Mouse (Mus musculus): ENCODE measurements around the gene Armt1. TPM values are rescaled to one million over a fixed set of nuclear protein-coding genes. Genes with fewer than 3 reads are reported as not detected.

Armt1 gene
- polyA plus RNA-seq (2015; fragmentation: Nextera tagmentation; extraction: Ambion mirVana) = 12.5 and 12.6 TPM in 2 replicates

- Histone ChIP-seq H3K4me2 (peak within 1 kb of the TSS; percentile 90), H3K4me1 (replicated peaks) (peaks cover 49% of the 10 kb centered on the region), H3K27ac (replicated peaks) (peak within 1 kb of the TSS; percentile 90), H3K4me3 (replicated peaks) (peak within 1 kb of the TSS; percentile 85), H3K27me3 (no peaks in the 10 kb centered on the region), H3K9me3 (replicated peaks) (no peaks in the 10 kb centered on the region), H3K36me3 (replicated peaks) (peaks cover 28% of the 10 kb centered on the region), H3K9ac (peak within 1 kb of the TSS; percentile 86)
- under 1% methylated on average over 75 of the region's 75 CpGs for WGBS (ENCODE audit: insufficient replicate concordance)
- ATAC-seq (ENCODE audit: insufficient read depth) = peak; percentile 96
These were observed at the start of gene Armt1, which contains the start of gene Rmnd1 for GRCm38 (mm10) chr10:4432123-4432931. Gene Armt1 (plus strand): TSS chr10:4432467. Gene Rmnd1 (minus strand): TSS chr10:4432388.

GRCm38 (mm10) chr10:4384244-4384643 lies 48.0 kb upstream of the Armt1 start:
- H3K4me2 ChIP-seq = no peak overlapping the region
- H3K4me3 ChIP-seq (replicated peaks) = no peak overlapping the region
- no peaks in the 10 kb centered on the region for H3K27me3 ChIP-seq
- no peaks in the 10 kb centered on the region for H3K36me3 ChIP-seq (replicated peaks)
- no peak for ATAC-seq (ENCODE audit: insufficient read depth)
- H3K27ac ChIP-seq (replicated peaks) = no peak overlapping the region
- peaks cover 44% of the 10 kb centered on the region for H3K4me1 ChIP-seq (replicated peaks)
- no peak overlapping the region for H3K9ac ChIP-seq
- H3K9me3 ChIP-seq (replicated peaks) = no peaks in the 10 kb centered on the region
- WGBS (ENCODE audit: insufficient replicate concordance) = 79% methylated on average over 7 of the region's 7 CpGs

DNA sequence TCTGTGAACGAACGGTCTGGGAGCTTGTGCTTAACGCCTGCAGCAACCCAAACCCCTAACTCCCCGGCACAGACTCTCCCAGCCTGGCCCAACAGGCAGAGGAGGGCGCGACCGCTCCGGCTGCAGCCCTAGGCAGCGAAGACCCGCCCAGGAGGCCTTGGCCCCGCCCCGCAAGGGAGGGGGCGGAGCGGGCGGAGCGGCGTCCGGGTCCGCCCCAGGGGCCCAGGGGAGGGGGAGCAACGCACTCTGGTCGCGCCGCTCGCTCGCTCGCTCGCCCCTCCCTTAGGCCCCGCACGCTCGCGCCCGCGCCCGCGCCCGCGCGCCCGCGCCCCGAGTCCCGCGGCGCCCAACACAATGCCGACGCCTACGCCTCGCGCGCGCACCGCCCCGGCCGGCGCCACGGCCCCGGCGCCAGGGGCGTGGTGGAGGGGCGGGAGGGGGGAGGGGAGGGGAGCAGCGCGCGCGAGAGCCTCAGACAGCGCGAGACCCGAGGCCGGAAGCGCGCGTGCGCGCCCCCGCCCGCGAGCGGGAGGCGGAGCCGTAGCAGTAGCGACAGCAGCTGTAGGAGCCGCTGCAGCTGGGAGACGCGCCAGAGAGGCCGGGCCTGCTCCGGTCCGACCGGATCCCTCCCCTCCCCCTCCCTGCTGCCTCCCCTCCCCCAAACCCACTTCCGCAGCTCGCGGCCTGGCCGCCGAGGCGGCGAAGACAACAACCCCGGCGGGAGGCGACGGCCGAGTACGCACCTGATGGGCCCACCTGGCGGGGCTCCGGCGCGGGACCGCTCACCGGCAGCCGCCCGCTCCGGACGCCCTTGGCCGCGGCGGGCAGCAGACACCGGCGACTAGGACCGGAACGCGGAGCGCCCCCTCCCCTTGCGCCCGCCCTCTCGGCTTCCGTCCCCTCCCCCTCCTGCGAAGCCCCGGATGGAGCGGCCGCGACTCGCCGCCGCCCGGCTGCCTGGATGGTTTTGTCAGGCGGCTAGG lies 45.4 kb upstream of the Armt1 start:
- under 1% methylated on average over 106 of the region's 133 CpGs for WGBS (ENCODE audit: insufficient replicate concordance)
- peaks cover 69% of the 10 kb centered on the region for H3K4me1 ChIP-seq (replicated peaks)

DNA sequence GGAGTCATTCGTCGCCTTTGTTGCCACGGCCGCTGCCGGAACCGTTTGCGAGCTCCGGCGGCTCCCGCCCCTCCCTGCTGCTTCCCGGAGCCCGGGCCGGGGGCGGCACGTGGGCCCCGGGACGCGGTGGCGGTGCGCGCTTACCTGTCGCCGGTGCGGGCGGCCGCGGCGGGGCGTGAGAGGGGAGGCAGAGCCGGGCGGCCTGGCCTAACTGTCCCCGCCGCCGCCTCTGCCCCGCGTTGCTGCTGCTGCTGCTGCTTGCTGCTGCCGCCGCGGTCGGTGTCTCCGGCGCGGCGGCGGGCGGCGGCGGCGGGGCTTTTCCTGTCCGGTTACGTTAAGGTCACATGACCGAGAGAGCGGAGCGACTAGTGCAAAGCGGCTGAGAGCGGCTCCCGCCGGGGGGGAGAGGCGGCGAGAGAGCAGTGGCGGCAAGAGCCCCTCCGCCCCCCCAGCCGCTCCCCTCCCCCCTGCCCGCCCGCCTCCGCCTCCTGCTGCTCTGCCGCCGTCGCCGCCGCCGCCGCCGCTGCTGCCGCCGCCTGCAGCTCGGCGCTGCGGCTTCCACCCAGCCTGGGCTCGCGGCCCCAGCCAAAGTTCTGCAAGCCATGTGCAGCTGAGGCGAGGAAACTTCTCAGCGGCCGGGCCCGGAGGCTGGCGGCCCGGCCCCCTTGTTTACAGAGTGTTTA lies 44.4 kb upstream of the Armt1 start, which contains the start of gene Zbtb2:
Gene Zbtb2, minus strand, starts transcription at position 408 of the 683 bp plus-strand sequence.
- H3K4me2 ChIP-seq = peak within 1 kb of the TSS; percentile 93
- H3K9ac ChIP-seq = peak within 1 kb of the TSS; percentile 95
- H3K36me3 ChIP-seq (replicated peaks) = peaks cover 2% of the 10 kb centered on the region; the same call in 1 of the 2 replicates
- peak within 1 kb of the TSS; percentile 96 for H3K4me3 ChIP-seq (replicated peaks)
- H3K27ac ChIP-seq (replicated peaks) = peak within 1 kb of the TSS; percentile 97
- no peak for ATAC-seq (ENCODE audit: insufficient read depth)
- H3K9me3 ChIP-seq (replicated peaks) = no peaks in the 10 kb centered on the region
- H3K27me3 ChIP-seq = no peaks in the 10 kb centered on the region
- under 1% methylated on average over 66 of the region's 87 CpGs for WGBS (ENCODE audit: insufficient replicate concordance)
- H3K4me1 ChIP-seq (replicated peaks) = peaks cover 74% of the 10 kb centered on the region

More for the DNA sequence above, 45.4 kb upstream of the Armt1 start:
- H3K9me3 ChIP-seq (replicated peaks) = no peaks in the 10 kb centered on the region
- no peaks in the 10 kb centered on the region for H3K36me3 ChIP-seq (replicated peaks)
- H3K4me3 ChIP-seq (replicated peaks) = peak overlapping the region; percentile 96
- peak overlapping the region; percentile 97 for H3K27ac ChIP-seq (replicated peaks)
- peak overlapping the region; percentile 93 for H3K4me2 ChIP-seq
- H3K9ac ChIP-seq = peak overlapping the region; percentile 95
- peak; percentile 93 for ATAC-seq (ENCODE audit: insufficient read depth)
- no peaks in the 10 kb centered on the region for H3K27me3 ChIP-seq

DNA sequence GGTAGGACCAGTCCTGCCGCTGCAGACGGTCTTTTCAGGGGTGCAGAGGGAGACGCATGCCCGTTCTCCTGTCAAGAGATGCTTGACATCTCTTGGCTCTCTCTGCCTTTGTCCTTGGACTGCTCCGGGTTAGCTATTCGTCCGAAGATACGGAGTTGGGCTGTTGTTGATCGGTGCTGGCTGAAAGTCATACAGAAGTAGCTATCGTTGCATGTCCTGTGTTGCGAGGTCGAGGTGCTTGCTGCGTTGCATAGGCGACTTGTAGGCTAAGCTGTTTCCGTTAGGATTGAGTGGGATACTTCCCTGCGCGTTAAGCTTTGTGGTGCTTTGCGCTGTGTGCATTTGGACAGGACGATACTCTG lies 43.9 kb upstream of the Armt1 start:
- Histone ChIP-seq H3K27me3 (no peaks in the 10 kb centered on the region), H3K36me3 (replicated peaks) (peaks cover 6% of the 10 kb centered on the region; the same call in 1 of the 2 replicates), H3K9ac (peak overlapping the region; percentile 95), H3K27ac (replicated peaks) (peak overlapping the region; percentile 97), H3K4me1 (replicated peaks) (peaks cover 72% of the 10 kb centered on the region), H3K4me2 (peak overlapping the region; percentile 93), H3K4me3 (replicated peaks) (peak overlapping the region; percentile 96), H3K9me3 (replicated peaks) (no peaks in the 10 kb centered on the region)
- WGBS (ENCODE audit: insufficient replicate concordance) = under 1% methylated on average over 19 of the region's 19 CpGs
- no peak for ATAC-seq (ENCODE audit: insufficient read depth)

DNA sequence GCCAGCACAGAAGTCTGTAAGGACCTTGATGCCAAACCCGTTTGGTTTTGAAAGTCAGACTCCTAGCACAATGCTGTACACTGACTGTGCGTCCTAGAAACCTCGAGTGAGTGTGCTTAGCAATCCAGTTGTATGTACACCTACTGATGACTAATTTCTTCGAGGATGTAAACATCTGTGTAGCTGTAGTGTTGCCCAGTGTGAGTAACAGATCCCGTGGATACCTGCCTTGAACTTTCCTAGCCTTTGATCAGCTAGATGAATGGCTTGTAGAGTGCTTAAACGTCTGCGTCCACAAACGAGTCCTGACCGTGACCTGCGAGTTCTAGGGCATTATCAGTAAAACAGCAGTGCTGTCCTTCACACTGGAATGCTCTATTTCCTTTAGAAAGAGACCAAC lies 43.2 kb upstream of the Armt1 start:
- H3K27me3 ChIP-seq = no peaks in the 10 kb centered on the region
- peaks cover 69% of the 10 kb centered on the region for H3K4me1 ChIP-seq (replicated peaks)
- H3K4me3 ChIP-seq (replicated peaks) = peak overlapping the region; percentile 96
- H3K36me3 ChIP-seq (replicated peaks) = peaks cover 9% of the 10 kb centered on the region
- ATAC-seq (ENCODE audit: insufficient read depth) = no peak
- H3K9me3 ChIP-seq (replicated peaks) = no peaks in the 10 kb centered on the region
- H3K9ac ChIP-seq = peak overlapping the region; percentile 95
- H3K27ac ChIP-seq (replicated peaks) = no peak overlapping the region
- peak overlapping the region; percentile 93 for H3K4me2 ChIP-seq
- 20% methylated on average over 10 of the region's 10 CpGs for WGBS (ENCODE audit: insufficient replicate concordance)

- peak overlapping the region; percentile 95 for H3K9ac ChIP-seq
These were observed 42.7 kb upstream of the Armt1 start for GRCm38 (mm10) chr10:4389461-4390112.

GRCm38 (mm10) chr10:4390550-4390949 lies 41.7 kb upstream of the Armt1 start:
- Histone ChIP-seq H3K36me3 (replicated peaks) (peaks cover 18% of the 10 kb centered on the region), H3K4me2 (peak overlapping the region; percentile 14), H3K4me3 (replicated peaks) (no peak overlapping the region), H3K4me1 (replicated peaks) (peaks cover 56% of the 10 kb centered on the region), H3K9ac (no peak overlapping the region), H3K9me3 (replicated peaks) (no peaks in the 10 kb centered on the region), H3K27ac (replicated peaks) (no peak overlapping the region), H3K27me3 (no peaks in the 10 kb centered on the region)
- WGBS (ENCODE audit: insufficient replicate concordance) = 60% methylated on average over 2 of the region's 2 CpGs
- ATAC-seq (ENCODE audit: insufficient read depth) = no peak

More at GRCm38 (mm10) chr10:4389461-4390112, 42.7 kb upstream of the Armt1 start:
- Histone ChIP-seq H3K27me3 (no peaks in the 10 kb centered on the region), H3K4me2 (peak overlapping the region; percentile 93), H3K9me3 (replicated peaks) (no peaks in the 10 kb centered on the region), H3K27ac (replicated peaks) (no peak overlapping the region), H3K4me1 (replicated peaks) (peaks cover 65% of the 10 kb centered on the region), H3K4me3 (replicated peaks) (peak overlapping the region; percentile 96), H3K36me3 (replicated peaks) (peaks cover 14% of the 10 kb centered on the region)
- WGBS (ENCODE audit: insufficient replicate concordance) = 57% methylated on average over 5 of the region's 5 CpGs
- ATAC-seq (ENCODE audit: insufficient read depth) = no peak

DNA sequence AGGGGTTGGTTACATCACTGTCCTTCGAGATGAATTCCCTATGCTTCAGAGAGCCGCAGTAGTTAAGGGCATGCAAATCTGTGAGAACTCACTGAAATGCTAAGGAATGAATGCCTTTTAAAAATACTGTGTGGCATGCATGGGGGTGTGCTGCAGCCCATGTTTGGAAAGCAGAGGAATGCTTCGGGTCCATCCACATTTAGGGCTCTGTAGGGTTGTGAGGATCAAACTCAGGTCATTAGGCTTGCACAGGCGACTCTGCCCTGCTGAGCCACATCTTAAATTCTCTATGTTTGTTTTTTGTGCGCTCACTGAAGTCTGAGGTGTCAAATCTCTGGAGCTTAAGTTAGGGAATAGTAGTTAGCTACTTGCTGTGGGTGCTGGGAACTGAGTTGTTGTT lies 41.2 kb upstream of the Armt1 start:
- 68% methylated on average over 5 of the region's 5 CpGs for WGBS (ENCODE audit: insufficient replicate concordance)
- no peaks in the 10 kb centered on the region for H3K9me3 ChIP-seq (replicated peaks)
- peaks cover 23% of the 10 kb centered on the region for H3K36me3 ChIP-seq (replicated peaks)
- H3K27ac ChIP-seq (replicated peaks) = no peak overlapping the region
- no peak overlapping the region for H3K4me3 ChIP-seq (replicated peaks)
- H3K4me2 ChIP-seq = no peak overlapping the region
- no peak for ATAC-seq (ENCODE audit: insufficient read depth)
- no peaks in the 10 kb centered on the region for H3K27me3 ChIP-seq
- no peak overlapping the region for H3K9ac ChIP-seq
- H3K4me1 ChIP-seq (replicated peaks) = peaks cover 51% of the 10 kb centered on the region

DNA sequence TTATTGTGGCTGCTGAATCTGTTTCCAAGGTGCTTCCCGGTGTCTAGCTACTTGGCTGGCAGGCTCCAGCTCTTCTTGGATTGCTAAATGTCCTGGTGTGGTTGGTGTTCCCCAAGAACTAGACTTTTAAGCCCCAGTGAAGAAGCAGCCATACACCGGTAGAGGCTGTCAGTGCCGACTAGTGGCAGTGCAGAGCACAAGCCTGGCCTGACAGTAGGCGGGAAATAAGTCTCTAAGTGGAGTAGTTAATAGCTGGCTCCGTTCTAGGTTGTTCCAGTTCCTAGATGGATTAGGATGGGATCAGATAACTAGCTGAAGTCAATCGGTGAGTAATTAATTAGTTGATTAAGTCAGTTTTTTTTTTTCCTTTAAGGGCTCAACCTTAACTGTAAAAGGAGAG lies 40.4 kb upstream of the Armt1 start:
- H3K4me1 ChIP-seq (replicated peaks) = peaks cover 47% of the 10 kb centered on the region
- 59% methylated on average over 6 of the region's 6 CpGs for WGBS (ENCODE audit: insufficient replicate concordance)
- H3K36me3 ChIP-seq (replicated peaks) = peaks cover 26% of the 10 kb centered on the region
- H3K9ac ChIP-seq = no peak overlapping the region
- H3K27ac ChIP-seq (replicated peaks) = no peak overlapping the region
- no peak overlapping the region for H3K4me3 ChIP-seq (replicated peaks)
- peak overlapping the region; percentile 16; the same call in 1 of the 2 replicates for H3K4me2 ChIP-seq
- H3K27me3 ChIP-seq = no peaks in the 10 kb centered on the region
- H3K9me3 ChIP-seq (replicated peaks) = no peaks in the 10 kb centered on the region
- ATAC-seq (ENCODE audit: insufficient read depth) = no peak
